Mouse (Mus musculus): Measurements from ENCODE around the gene Mb.

- no peak for TF ChIP-seq CTCF (IDR thresholded peaks at IDR 0.05)
- peak; percentile 59 for TF ChIP-seq POLR2A (IDR thresholded peaks at IDR 0.05; ENCODE audit: insufficient read depth, low read depth, low read length)
- TF ChIP-seq EP300 (IDR thresholded peaks at IDR 0.05; ENCODE audit: insufficient read depth, low read depth, low read length): 0 out of 2 replicates have a peak, but pooled peaks have one; percentile 47
Observed at GRCm38 (mm10) chr15:77027117-77027516, 23.4 kb downstream of the Mb start.

Measured in heart, adult 2 months (tissue).